Mouse (Mus musculus) urinary bladder, postnatal 25 days (tissue): Measurements from ENCODE around the gene Lcn12.

Experiments
- DNase-seq: peaks from one replicate; pipeline ENCODE4 v3.0.0; 2022; ENCODE audit warnings: low spot score

Gene Lcn12

DNA sequence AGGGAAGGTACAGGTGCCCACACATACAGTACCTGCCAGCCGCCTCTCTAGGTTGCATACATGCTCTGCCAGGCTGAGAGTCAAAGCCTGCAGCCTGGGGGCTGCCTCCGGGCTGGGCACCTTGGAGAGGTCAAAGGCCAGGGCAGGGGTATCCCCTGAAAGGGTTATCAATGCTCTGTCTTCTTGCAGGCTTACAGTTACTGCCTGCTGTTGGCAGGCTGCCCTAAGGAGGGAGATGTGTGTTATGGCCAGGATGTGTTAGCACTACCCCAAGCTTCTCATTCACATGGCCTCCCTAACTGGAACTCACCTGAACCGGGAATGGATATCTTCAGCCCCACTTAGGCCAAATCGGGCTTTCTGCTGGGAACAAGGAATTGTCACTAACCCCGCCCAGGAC, 33.6 kb downstream of the Lcn12 start:
- DNase-seq = no peak

DNA sequence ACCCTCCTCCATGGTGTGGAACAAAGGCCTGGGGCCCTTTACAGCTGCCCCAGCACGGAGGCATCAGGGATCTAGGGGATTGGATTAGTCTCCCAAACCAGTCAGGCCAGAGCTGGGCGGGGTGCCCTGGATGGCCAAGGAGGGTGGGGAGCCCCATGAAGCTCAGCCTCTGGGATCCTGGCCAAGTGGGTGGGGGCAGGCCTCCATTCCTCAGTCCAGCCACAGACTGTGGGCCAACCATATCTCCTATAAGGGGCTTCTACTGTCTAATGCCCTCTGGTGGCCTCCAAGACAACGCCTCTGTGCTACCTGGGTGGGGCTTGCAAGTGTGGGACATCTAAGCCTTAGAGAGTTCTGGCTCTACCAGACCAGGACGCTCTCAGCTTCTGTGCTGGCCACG, 34.8 kb downstream of the Lcn12 start:
- DNase-seq = peak; percentile 69

DNA sequence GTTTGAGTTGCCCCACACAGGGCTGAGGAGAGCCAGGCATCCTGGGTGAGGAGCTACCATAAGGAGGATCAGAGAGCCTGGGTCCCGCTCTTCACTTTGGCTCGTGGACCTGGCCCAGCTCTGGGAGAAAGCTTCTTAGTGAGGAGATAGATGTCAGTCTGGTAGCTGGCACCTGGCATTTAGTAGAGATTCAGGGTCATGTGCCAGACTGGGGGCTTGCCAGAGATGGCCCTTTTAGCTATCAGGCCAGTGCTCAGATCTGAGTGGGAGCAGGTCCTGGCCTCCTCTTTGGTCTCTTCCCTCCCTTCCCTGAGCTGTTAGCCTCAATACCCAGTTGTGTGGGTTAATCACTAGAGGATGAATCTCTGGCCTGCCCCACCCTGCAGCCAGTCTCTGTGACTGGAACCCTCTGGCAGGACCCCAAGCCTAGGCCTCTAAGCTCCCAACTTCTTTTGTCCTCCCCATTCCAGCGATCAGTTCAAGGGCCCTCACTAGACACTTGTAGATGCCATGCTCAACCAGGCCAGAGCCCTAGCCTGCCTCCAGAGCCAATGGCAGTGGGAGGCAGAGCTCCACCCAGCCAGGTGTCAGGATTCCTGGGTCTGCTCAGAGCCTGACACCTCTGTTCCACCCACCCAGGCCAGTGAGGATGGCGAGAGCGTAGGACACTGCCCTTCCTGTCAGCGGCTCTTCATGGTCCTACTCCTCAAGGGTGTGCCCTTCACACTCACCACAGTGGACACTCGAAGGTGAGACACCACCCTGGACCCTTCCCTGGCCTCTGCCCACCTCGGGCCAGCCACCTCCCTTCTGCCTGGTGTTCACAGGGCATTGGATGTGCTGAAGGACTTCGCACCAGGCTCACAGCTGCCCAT, 36.5 kb downstream of the Lcn12 start:
- DNase-seq = no peak

DNA sequence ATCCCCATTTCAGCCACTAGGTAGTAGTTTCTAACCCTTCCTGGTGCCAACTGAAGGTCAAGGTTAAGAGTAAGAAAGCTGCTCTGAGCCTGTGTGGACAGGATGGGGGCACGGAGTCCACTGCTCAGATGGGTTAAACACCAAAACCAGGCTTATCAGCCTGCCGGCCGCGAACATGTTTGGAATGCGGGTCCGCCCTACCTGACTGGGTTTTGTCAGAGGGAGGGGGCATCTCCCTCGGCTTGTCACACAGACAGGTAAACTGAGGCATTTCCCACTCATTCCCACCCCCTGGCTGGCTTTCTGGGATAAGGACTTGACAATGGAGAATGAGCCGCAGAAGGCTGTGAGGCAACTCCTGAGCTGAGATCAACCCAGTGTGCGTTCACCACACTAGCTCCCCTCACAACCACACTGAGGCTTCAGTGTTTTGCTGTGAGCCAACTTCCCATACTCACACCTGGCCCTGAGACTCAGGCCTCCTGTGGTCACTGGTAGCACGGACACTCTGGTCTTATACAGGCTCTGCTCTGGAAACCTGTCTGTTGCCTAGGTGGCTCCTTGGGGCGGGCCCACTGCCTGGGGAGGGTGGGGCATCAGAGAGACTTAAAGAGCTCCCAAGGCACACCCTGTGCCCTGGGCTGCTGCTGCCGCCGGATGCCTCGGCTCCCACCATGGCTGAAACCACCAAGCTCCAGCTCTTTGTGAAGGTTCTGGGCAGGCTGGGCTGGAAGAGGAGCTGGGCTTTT, 37.3 kb downstream of the Lcn12 start, which contains the start of gene Clic3:
TSS of gene Clic3 (plus strand) at position 634 of the 749 bp plus-strand sequence.
- DNase-seq = peak; percentile 29

DNA sequence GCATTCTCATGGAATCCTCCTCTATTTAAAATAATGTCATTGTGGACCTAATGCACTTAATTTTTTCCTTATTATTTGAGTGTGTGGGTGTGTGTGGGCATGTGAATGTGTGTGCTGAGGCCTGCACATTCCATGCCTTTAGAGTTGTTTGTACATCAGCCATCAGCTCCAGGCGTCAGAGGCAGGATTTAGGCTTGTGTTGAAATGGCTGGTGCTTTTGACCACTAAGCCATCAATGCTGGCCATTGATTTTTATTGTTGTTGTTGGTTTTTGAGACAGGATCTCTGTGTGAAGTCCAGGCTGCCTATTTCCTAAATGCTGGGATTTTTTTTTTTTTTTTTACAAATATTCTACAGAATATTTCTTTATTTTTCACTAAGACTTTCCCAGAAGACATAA, 40.8 kb downstream of the Lcn12 start:
- DNase-seq = no peak

DNA sequence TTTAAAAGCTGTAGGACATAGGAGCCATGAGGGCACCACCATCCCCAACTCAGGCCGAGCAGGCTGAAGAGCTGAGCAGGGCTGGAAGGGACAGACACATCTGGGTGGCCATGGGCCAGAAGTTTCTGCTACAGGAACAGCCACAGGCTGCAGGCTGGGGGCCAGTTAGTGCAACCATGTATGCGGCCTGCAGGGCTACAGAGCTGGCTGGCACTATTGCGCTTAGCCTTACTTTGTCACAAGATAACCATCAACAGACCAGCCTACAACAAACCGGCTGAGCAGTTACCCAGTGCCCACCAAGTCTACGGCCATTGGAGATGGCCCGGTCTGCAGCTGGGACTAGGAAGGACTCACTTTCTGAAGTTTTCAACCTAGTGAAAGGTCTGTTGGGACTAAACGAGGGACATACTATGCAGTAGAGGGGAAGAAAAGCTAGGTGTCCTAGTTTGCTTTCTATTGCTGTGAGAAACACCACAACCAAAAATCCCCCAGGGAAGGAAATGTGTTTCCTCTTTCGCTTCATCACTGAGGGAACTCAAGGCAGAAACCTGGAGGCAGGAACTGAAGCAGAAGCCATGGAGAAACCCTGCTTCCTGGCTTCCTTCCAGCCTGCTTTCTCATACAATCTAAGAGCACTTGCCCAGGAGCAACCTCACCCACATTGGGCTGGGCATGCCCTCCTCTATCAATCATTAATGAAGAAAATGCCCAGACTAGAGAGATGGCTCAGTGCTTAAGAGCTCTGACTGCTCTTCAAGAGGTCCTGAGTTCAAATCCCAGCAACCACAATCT, 42.7 kb downstream of the Lcn12 start:
- DNase-seq = no peak

DNA sequence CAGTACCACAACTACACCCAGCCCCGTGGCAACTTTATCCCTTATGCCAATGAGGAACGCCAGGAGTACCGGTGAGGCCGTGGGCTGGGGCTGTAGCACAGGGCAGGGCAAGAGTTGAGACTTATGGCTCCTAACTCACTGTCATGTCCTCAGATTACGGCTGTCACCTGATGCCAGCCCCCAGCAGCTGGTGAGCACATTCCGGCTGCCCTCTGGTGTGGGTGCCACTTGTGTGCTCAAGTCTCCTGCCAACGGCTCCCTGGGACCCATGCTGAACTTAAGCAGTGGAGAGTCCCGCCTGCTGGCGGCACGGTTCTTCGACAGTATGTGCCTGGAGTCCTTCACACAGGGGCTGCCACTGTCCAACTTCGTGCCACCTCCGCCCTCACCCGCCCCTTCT, 51.0 kb downstream of the Lcn12 start:
- DNase-seq = no peak

DNA sequence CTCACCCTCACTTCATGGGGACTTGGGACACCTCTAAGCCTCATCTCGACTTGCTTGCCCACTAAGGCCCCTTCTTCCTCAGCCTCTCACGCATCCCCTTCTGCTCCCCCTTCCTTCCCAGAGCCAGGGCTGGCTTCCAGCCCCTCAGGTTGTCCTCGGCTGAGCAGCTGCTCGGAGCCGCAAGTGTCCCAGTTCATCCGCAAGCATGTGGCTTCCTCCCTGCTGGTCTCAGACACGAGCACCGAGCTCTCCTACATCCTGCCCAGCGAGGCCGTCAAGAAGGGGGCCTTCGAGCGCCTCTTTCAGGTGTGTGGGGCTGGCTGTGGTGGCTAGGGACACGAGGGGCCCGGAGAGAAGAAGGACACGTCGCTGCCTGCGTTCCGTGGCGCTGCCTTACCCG, 52.6 kb downstream of the Lcn12 start:
- no peak for DNase-seq
